Mouse (Mus musculus) heart, embryonic 13.5 days (tissue): ENCODE results near the gene Hoxc13. TPM values are rescaled to one million over a fixed set of nuclear protein-coding genes. Genes with fewer than 3 reads are reported as not detected.

ENCODE experiments used
- ATAC-seq: fragments of 200-750 bp; cut with Nextera tagmentation; 2 replicates; pipeline ENCODE4 v1.8.0; 2017; ENCODE audit warnings: moderate TSS enrichment; ENCODE audit not compliant: insufficient number of reproducible peaks, low FRiP score, low TSS enrichment; ENCODE audit errors: extremely low read depth
- H3K27ac ChIP-seq: fragments of 300-500 bp; sonication (generic); replicated peaks from 2 replicates; pipeline ENCODE4 v1.5.1; 2015; ENCODE audit warnings: moderate library complexity, mild to moderate bottlenecking, inconsistent platforms
- H3K27me3 ChIP-seq: fragments of 300-500 bp; sonication (generic); replicated peaks from 2 replicates; pipeline ENCODE4 v1.6.1; 2015; ENCODE audit warnings: mild to moderate bottlenecking, inconsistent platforms
- H3K36me3 ChIP-seq: fragments of 300-500 bp; sonication (generic); 2 replicates; pipeline ENCODE4 v1.6.1; 2015; ENCODE audit warnings: mild to moderate bottlenecking, inconsistent platforms
- H3K4me1 ChIP-seq: fragments of 300-500 bp; sonication (generic); 2 replicates; pipeline ENCODE4 v1.6.1; 2015; ENCODE audit warnings: inconsistent platforms
- H3K4me2 ChIP-seq: fragments of 300-500 bp; sonication (generic); 2 replicates; pipeline ENCODE4 v1.6.1; 2015; ENCODE audit warnings: inconsistent platforms, mild to moderate bottlenecking, moderate library complexity
- H3K4me3 ChIP-seq: fragments of 300-500 bp; sonication (generic); 2 replicates; pipeline ENCODE4 v1.5.1; 2015; ENCODE audit warnings: moderate library complexity, mild to moderate bottlenecking, inconsistent platforms
- H3K9ac ChIP-seq: fragments of 300-500 bp; sonication (generic); 2 replicates; pipeline ENCODE4 v1.6.1; 2015; ENCODE audit warnings: inconsistent platforms, mild to moderate bottlenecking, moderate library complexity
- H3K9me3 ChIP-seq: fragments of 300-500 bp; sonication (generic); 2 replicates; pipeline ENCODE4 v1.6.1; 2016; ENCODE audit warnings: inconsistent platforms
- WGBS: fragments of 180-500 bp; shearing (Covaris S2); methylation state at CpG from one replicate; pipeline ENCODE4 v1.1.7; 2015; ENCODE audit warnings: mixed read lengths; 5-methylcytosine and 5-hydroxymethylcytosine counted together
- polyA plus RNA-seq: library from polyadenylated mRNA; unstranded; fragments of >200 nt; fragmentation: Nextera tagmentation; extraction: Ambion mirVana; gene quantifications from 2 replicates; pipeline ENCODE4 v1.2.1, GENCODE M21; 2015

The Hoxc13 gene
- polyA plus RNA-seq, 1 experiment from 2014 or later, result 0.13 TPM

GRCm38 (mm10) chr15:102955007-102955382, 34.1 kb downstream of the Hoxc13 start:
- ATAC-seq, result no peak
- no peaks in the 10 kb centered on the region for H3K36me3 ChIP-seq
- no peak overlapping the region for H3K27ac ChIP-seq
- peaks cover 100% of the 10 kb centered on the region for H3K27me3 ChIP-seq
- H3K9me3 ChIP-seq, result no peaks in the 10 kb centered on the region
- no peak overlapping the region for H3K4me3 ChIP-seq
- WGBS, result 0% methylated on average over 28 of the region's 28 CpGs
- no peak overlapping the region for H3K4me2 ChIP-seq
- H3K4me1 ChIP-seq, result peaks cover 5% of the 10 kb centered on the region; the same call in 1 of the 2 replicates
- H3K9ac ChIP-seq, result no peak overlapping the region

DNA sequence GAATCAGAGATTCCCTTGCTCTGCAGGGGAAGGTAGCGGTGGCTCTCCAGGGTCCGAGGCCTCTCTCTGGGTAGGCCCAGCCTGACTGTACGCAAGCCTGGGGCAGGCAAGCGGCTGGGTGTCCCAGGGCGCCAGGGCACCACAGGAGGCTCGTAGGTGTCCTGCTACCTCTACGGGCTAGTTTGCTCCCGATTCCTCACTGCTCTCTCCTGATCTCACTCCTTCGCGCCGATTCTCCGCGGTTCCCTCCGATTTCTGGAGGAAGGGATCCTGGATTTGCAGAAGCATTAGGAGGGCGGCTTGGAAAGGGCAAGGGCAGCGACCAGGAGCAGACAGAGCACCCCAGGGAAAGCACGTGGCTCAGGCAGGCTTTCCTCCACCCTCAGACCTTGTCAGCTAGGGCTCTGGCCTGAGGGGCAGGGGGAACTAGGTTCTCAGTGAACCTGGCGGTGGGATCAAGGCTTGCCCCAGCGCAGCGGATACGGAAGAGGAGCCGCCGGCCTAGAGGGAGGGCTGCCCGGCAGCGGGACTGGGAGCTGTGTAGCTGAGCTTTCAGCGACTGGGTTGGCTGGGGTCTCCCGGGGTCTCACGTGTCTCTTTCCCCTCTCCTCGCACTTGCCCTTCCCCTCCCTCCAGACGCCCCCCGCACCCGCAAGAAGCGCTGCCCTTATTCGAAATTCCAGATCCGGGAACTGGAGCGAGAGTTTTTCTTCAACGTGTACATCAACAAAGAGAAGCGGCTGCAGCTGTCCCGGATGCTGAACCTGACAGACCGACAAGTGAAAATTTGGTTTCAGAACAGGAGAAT, 35.1 kb downstream of the Hoxc13 start:
- Histone ChIP-seq H3K4me1 (peaks cover 5% of the 10 kb centered on the region; the same call in 1 of the 2 replicates), H3K4me3 (peak overlapping the region; percentile 9; the same call in 1 of the 2 replicates), H3K27ac (no peak overlapping the region), H3K27me3 (peaks cover 100% of the 10 kb centered on the region), H3K9ac (no peak overlapping the region), H3K9me3 (no peaks in the 10 kb centered on the region), H3K4me2 (no peak overlapping the region), H3K36me3 (no peaks in the 10 kb centered on the region)
- no peak for ATAC-seq
- WGBS, result under 1% methylated on average over 40 of the region's 40 CpGs

DNA sequence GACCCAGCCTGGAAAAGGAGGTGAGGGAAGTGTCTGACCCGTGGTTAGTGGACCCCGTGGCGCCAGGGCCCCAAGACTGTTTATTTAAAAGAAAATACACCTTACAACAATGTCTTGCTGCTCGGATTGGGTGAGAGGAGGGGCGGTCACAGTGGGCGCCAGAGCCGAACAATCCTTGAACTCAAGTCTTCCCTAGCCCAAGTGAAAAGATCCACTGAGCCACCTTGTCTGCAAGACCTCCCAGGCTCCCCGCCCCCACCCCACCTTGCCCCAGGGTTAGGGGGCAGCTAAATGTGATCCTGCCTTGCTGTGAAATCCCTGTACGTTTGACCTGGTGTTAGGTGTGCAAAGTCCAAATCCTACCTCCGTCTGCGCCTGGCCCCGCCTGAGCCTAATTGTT, 36.0 kb downstream of the Hoxc13 start:
- H3K27me3 ChIP-seq, result peaks cover 100% of the 10 kb centered on the region
- H3K9ac ChIP-seq, result no peak overlapping the region
- WGBS, result 2% methylated on average over 12 of the region's 12 CpGs
- no peak overlapping the region for H3K4me2 ChIP-seq
- H3K36me3 ChIP-seq, result no peaks in the 10 kb centered on the region
- no peak overlapping the region for H3K4me3 ChIP-seq
- no peaks in the 10 kb centered on the region for H3K9me3 ChIP-seq
- H3K4me1 ChIP-seq, result peaks cover 5% of the 10 kb centered on the region; the same call in 1 of the 2 replicates
- H3K27ac ChIP-seq, result no peak overlapping the region
- ATAC-seq, result no peak

- under 1% methylated on average over 13 of the region's 13 CpGs for WGBS
Observed at GRCm38 (mm10) chr15:102959663-102960191, 38.8 kb downstream of the Hoxc13 start.

GRCm38 (mm10) chr15:102961728-102962127, 40.8 kb downstream of the Hoxc13 start:
- no peak for ATAC-seq
- Histone ChIP-seq H3K4me3 (no peak overlapping the region), H3K9me3 (no peaks in the 10 kb centered on the region), H3K9ac (no peak overlapping the region), H3K27ac (no peak overlapping the region), H3K4me2 (no peak overlapping the region), H3K4me1 (peaks cover 4% of the 10 kb centered on the region; the same call in 1 of the 2 replicates), H3K36me3 (no peaks in the 10 kb centered on the region), H3K27me3 (peaks cover 99% of the 10 kb centered on the region)
- WGBS, result 2% methylated on average over 6 of the region's 6 CpGs

More at GRCm38 (mm10) chr15:102959663-102960191, 38.8 kb downstream of the Hoxc13 start:
- no peak for ATAC-seq
- H3K4me3 ChIP-seq, result no peak overlapping the region
- H3K9me3 ChIP-seq, result no peaks in the 10 kb centered on the region
- H3K36me3 ChIP-seq, result no peaks in the 10 kb centered on the region
- H3K27me3 ChIP-seq, result peaks cover 99% of the 10 kb centered on the region
- H3K4me2 ChIP-seq, result no peak overlapping the region
- no peak overlapping the region for H3K9ac ChIP-seq
- H3K27ac ChIP-seq, result no peak overlapping the region
- H3K4me1 ChIP-seq, result peaks cover 5% of the 10 kb centered on the region; the same call in 1 of the 2 replicates

- Histone ChIP-seq H3K36me3 (no peaks in the 10 kb centered on the region), H3K4me1 (peaks cover 5% of the 10 kb centered on the region; the same call in 1 of the 2 replicates), H3K9me3 (no peaks in the 10 kb centered on the region), H3K4me3 (no peak overlapping the region), H3K27ac (no peak overlapping the region), H3K27me3 (peaks cover 99% of the 10 kb centered on the region), H3K9ac (no peak overlapping the region), H3K4me2 (no peak overlapping the region)
- 2% methylated on average over 13 of the region's 13 CpGs for WGBS
- ATAC-seq, result no peak
Observed at GRCm38 (mm10) chr15:102962492-102962891, 41.6 kb downstream of the Hoxc13 start.

DNA sequence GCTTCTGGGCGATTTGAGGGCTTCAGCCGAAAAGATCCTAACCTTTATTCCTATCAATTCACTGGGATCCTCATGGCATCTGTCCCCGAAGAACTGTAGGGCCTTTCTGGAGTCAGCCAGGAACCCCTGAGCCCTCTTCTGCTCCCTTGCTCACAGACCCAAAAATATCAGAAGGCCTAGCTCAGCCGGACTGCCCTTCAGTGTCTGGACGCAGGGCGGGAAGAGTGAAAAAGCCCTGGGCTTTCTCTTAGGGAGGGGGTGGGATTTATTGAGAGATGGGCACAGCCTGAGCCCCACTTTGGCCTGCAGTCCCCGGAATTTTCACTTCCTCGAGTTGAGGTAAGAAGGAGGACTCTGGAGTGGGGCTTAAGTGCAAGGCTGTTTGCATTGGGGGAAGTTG, 42.4 kb downstream of the Hoxc13 start:
- Histone ChIP-seq H3K27ac (no peak overlapping the region), H3K4me2 (no peak overlapping the region), H3K4me1 (peaks cover 5% of the 10 kb centered on the region; the same call in 1 of the 2 replicates), H3K9me3 (no peaks in the 10 kb centered on the region), H3K4me3 (no peak overlapping the region), H3K36me3 (no peaks in the 10 kb centered on the region), H3K9ac (no peak overlapping the region), H3K27me3 (peaks cover 98% of the 10 kb centered on the region)
- 5% methylated on average over 8 of the region's 8 CpGs for WGBS
- ATAC-seq, result no peak

DNA sequence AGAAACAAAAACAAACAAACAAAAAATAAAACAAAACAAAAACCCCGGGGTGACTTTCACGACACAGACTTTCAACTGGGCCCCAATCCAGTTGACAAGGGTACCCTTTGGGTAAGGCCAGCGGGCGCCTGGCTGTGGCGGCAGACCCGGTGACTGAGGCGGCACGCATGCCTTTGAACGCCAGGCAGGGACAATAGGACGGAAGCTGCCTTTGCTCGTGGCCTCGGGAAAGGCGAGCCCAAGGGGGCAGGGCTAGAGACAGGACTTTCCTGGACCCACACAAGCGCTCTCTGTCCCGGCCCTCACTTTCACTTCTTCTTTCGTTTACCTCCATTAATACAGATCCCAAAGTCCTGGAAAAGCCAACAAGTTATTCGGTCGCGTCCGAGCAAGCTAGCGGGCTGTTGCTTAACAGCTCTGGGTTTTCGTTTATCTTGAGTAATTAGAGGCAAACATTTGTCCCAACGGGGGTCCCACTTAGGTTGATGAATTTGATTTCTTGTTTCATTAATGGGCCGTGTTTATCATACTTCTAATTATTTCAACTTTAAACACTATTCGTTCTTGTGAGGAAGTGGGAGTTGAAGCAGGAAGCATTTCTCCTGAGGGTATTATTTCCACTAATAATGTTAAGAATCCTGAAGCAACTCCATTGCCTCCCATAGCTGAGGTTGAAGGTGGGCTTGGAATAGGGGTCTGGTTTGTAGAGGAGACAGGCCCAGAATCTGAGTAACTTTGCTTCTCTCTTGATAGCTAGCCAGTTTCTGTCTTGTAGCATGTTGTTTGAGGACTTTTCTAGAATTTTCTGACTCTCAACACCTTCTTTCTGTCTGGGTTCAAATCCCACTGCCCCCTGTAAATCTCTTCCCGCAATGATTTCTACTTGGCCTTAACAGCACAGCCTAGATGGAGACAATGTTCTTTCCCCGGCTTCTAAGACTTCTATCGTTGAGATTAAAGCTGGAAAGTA, 43.1 kb downstream of the Hoxc13 start:
- WGBS, result 2% methylated on average over 28 of the region's 28 CpGs

GRCm38 (mm10) chr15:102965003-102965891, 44.3 kb downstream of the Hoxc13 start:
- Histone ChIP-seq H3K4me3 (no peak overlapping the region), H3K9ac (no peak overlapping the region), H3K4me1 (peaks cover 5% of the 10 kb centered on the region; the same call in 1 of the 2 replicates), H3K4me2 (no peak overlapping the region), H3K9me3 (no peaks in the 10 kb centered on the region), H3K27me3 (peaks cover 98% of the 10 kb centered on the region), H3K27ac (no peak overlapping the region), H3K36me3 (no peaks in the 10 kb centered on the region)
- WGBS, result 3% methylated on average over 26 of the region's 26 CpGs
- ATAC-seq, result no peak

More for the DNA sequence above, 43.1 kb downstream of the Hoxc13 start:
- ATAC-seq, result no peak
- H3K27me3 ChIP-seq, result peaks cover 98% of the 10 kb centered on the region
- no peak overlapping the region for H3K27ac ChIP-seq
- no peaks in the 10 kb centered on the region for H3K9me3 ChIP-seq
- peaks cover 5% of the 10 kb centered on the region; the same call in 1 of the 2 replicates for H3K4me1 ChIP-seq
- no peak overlapping the region for H3K9ac ChIP-seq
- no peaks in the 10 kb centered on the region for H3K36me3 ChIP-seq
- H3K4me3 ChIP-seq, result no peak overlapping the region
- no peak overlapping the region for H3K4me2 ChIP-seq
